Mouse (Mus musculus) B cell, adult 67 days (primary cell): Measurements from ENCODE around the gene Cstf3. TPM values are rescaled to one million over a fixed set of nuclear protein-coding genes. Genes with fewer than 3 reads are reported as not detected.

Source experiments
- total RNA-seq, 2 experiments: library from RNA; stranded (reverse); gene quantifications; 4 replicates each; pipeline ENCODE4 v1.2.4; 2023

Gene Cstf3
- 10 to 100 TPM; 55.0 to 59.5 TPM for total RNA-seq

DNA sequence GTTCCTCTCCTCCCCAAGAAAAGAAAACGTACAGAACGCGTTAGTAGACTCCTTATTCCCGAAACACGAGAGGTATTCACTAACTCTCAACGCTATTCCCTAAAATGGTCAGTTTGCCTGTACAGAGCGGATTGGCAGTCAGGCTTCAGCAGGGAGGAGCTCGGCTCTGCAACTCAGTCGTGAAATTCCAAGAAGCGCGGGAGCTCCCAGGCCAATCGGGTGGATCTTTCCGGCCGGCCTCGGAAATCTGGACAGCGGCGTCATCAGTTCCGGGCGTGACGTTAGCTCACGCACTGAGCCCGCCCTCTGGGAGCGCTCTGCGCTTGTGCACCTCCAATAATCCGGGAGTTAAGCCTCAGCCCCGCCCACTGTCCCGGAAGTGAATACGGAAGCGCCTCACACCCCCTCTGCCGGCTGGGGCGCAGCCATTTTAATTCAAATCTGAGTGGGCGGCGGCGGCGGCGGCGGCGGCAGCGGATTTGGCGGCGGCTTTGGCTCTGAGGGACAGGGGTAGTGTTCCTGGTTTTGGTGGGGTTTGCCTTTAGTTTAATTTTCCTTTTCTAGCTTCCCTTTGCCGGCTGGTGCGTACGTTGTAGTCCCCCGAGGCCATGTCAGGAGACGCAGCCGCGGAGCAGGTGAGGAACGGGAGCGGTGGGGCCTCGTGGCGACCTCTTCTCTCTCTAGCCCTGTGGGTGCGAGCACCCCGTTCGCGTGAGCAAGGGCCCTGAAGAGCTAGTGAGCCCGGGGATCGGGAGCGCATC, at the start of gene Cstf3:
TSS of gene Cstf3 (plus strand) at position 456 of the 761 bp plus-strand sequence.

DNA sequence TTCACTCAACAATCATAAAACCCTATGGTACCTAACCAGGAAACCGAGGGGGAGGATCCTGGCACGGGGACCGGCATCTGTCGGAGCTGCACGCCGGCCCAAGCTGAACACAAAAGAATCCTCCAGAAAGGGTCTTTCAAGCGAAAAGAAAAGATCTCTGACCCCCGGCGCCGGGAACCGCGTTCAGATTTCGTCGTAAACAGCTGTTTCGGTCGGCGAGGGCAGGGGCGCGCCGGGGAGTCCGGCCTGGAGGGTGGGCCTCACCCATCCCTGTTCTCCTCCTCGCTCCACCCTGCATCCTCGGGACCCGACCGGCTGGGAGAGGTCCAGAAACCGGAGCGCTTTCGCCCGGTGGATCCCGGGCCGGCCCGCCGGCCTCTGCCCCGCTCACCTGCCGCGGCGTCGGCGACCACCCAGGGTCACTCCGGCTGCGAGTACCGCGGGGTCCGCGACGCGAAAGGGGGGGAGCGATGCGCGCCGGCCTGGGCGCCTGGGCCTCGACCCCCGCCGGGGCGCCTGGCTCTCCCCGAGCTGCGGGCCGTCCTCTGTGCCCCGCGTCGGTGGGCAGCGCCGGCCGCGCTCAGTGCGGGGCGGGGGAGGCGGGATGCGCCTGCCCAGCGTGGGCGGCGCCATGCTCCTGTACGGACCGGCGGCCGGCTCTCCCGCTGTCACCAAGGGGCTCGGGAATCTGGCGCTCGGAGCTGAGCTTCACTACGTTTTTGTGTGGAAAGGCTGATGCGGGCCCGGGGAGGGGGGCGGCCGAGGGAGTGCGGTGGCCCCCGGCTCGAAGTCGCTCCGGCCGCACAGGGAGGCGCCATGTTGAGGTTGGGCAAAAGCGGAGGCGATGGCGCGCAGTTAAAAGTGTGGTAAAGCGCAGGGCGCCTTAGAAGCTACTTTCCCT, 121.5 kb downstream of the Cstf3 start, which contains the start of gene Tcp11l1:
TSS of gene Tcp11l1 (minus strand) at position 585 of the 901 bp plus-strand sequence.

Other genes starting within 250 kb of the Cstf3 start
- gene D430041D05Rik, start 179.5 kb upstream of the Cstf3 start, total RNA-seq, result not detected
- 10 to 100 TPM; 54.1 to 60.2 TPM for gene Hipk3, start 96.1 kb upstream of the Cstf3 start, total RNA-seq
- gene Tcp11l1, start 121.6 kb downstream of the Cstf3 start, total RNA-seq, result 1 to 10 TPM; 2.8 to 4.0 TPM
- gene Pin1rt1, start 125.9 kb downstream of the Cstf3 start, total RNA-seq, result not detected
- under 1 TPM; 0.41 to 0.42 TPM for gene Depdc7, start 152.4 kb downstream of the Cstf3 start, total RNA-seq
- gene Qser1, start 226.2 kb downstream of the Cstf3 start, total RNA-seq, result 10 to 100 TPM; 12.9 to 17.0 TPM